Comparison of ENCODE assay signal across 20 mouse cellular contexts in the genomic region with DNA sequence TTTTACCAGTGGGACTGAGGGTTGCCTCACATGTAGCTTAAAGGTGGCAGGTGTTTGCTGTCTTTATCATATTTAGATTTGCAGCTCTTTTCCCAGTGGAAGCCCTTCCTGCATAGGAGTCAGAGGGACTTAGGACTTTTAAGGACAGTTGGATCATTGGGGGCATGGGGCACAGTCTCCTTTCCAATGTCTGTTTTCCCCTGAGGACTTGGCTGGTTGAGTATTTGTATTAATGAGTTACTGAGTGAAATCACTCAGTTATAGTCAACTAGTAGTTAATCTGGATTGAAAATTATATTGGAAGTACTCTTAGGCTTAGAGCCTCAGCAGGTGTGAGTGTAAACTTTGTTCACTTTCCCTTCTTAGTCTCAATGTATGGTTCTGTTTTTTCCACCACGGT.
A peak's percentile ranks its signal among the peaks of the same experiment; 100 is the strongest.
DNase-seq lines count a peak whose midpoint lies in the region; ATAC-seq and TF ChIP-seq lines count a peak whose summit lies in the region.
"Had no signal": no experiment of that assay in that cellular context is flagged by ENCODE, and none has a peak within 500 bp of the region (broad histone marks: within the 10 kb centered on the region; RNA-seq: fewer than 3 reads in every experiment).

No protein-coding gene starts in this region.

- no peak for TF ChIP-seq POLR2A in liver, adult 2 months (IDR thresholded peaks at IDR 0.05; ENCODE audit: extremely low read depth, insufficient read depth, low read length)

- H3K36me3 ChIP-seq in liver, adult 2 months (ENCODE audit: control insufficient read depth, insufficient read depth, low read length), result no peaks in the 10 kb centered on the region
- no peaks in the 10 kb centered on the region for H3K36me3 ChIP-seq in liver, postnatal 0 days (replicated peaks; ENCODE audit: insufficient read depth, low read length)
- no peaks in the 10 kb centered on the region for H3K36me3 ChIP-seq in kidney, embryonic 16.5 days (ENCODE audit: insufficient read depth, low read length)
- no peaks in the 10 kb centered on the region for H3K36me3 ChIP-seq in intestine, embryonic 16.5 days (ENCODE audit: control insufficient read depth, insufficient read depth, low read length)
- H3K36me3 ChIP-seq: embryonic facial prominence, embryonic 15.5 days; forebrain, embryonic 10.5 days; heart, embryonic 12.5 days; hindbrain, embryonic 10.5 days had no signal

- H3K4me1 ChIP-seq in liver, adult 2 months (ENCODE audit: control insufficient read depth, insufficient read depth, low read length), result no peaks in the 10 kb centered on the region
- no peaks in the 10 kb centered on the region for H3K4me1 ChIP-seq in liver, postnatal 0 days (ENCODE audit: insufficient read depth)
- H3K4me1 ChIP-seq in kidney, embryonic 16.5 days (ENCODE audit: insufficient read depth, low read length), result no peaks in the 10 kb centered on the region
- no peaks in the 10 kb centered on the region for H3K4me1 ChIP-seq in intestine, embryonic 16.5 days (ENCODE audit: control insufficient read depth, insufficient read depth, low read length)
- H3K4me1 ChIP-seq: embryonic facial prominence, embryonic 15.5 days; forebrain, embryonic 10.5 days; heart, embryonic 12.5 days; hindbrain, embryonic 10.5 days had no signal

- ATAC-seq in liver, postnatal 0 days, result no peak
- ATAC-seq in kidney, embryonic 16.5 days (ENCODE audit: low FRiP score, low TSS enrichment), result peak; percentile 82
- ATAC-seq in intestine, embryonic 16.5 days, result no peak
- ATAC-seq: forebrain, embryonic 14.5 days had no signal

- H3K9ac ChIP-seq in liver, adult 2 months (ENCODE audit: low read depth, low read length), result no peak overlapping the region
- no peak overlapping the region for H3K9ac ChIP-seq in liver, postnatal 0 days (replicated peaks)
- no peak overlapping the region for H3K9ac ChIP-seq in kidney, embryonic 16.5 days (replicated peaks; ENCODE audit: low read length)
- H3K9ac ChIP-seq in intestine, embryonic 16.5 days (ENCODE audit: low read depth, low read length), result no peak overlapping the region
- H3K9ac ChIP-seq: embryonic facial prominence, embryonic 15.5 days; heart, embryonic 12.5 days had no signal

- no peaks in the 10 kb centered on the region for H3K79me2 ChIP-seq in liver, adult 2 months (ENCODE audit: control insufficient read depth, insufficient read depth, low read length)

- H3K27ac ChIP-seq in liver, adult 2 months (replicated peaks; ENCODE audit: insufficient read depth, low read depth, low read length), result no peak overlapping the region
- no peak overlapping the region for H3K27ac ChIP-seq in liver, postnatal 0 days (ENCODE audit: low read depth)
- no peak overlapping the region for H3K27ac ChIP-seq in kidney, embryonic 16.5 days (ENCODE audit: low read length)
- H3K27ac ChIP-seq in intestine, embryonic 16.5 days (ENCODE audit: low read length), result no peak overlapping the region
- H3K27ac ChIP-seq: embryonic facial prominence, embryonic 15.5 days; forebrain, embryonic 10.5 days; gastrocnemius, adult 2 months; hindbrain, embryonic 10.5 days had no signal

- TF ChIP-seq CTCF in liver, adult 2 months (IDR thresholded peaks at IDR 0.05; ENCODE audit: low read depth, low read length), result no peak
- no peak for TF ChIP-seq CTCF in liver, postnatal 0 days (IDR thresholded peaks at IDR 0.05; ENCODE audit: low read depth)

- 81% methylated on average over 1 of the region's 1 CpGs for WGBS in liver, adult 2 months
- WGBS in liver, postnatal 0 days (ENCODE audit: insufficient replicate concordance), result 59% methylated on average over 1 of the region's 1 CpGs
- WGBS in kidney, embryonic 16.5 days, result 84% methylated on average over 1 of the region's 1 CpGs
- WGBS in intestine, embryonic 16.5 days, result 74% methylated on average over 1 of the region's 1 CpGs

- TF ChIP-seq EP300 in liver, postnatal 0 days (IDR thresholded peaks at IDR 0.05; ENCODE audit: low read depth), result no peak

- no peaks in the 10 kb centered on the region for H3K27me3 ChIP-seq in liver, adult 2 months (ENCODE audit: control insufficient read depth, insufficient read depth, low read length)
- no peaks in the 10 kb centered on the region for H3K27me3 ChIP-seq in liver, postnatal 0 days (ENCODE audit: insufficient read depth, low read length)
- H3K27me3 ChIP-seq in kidney, embryonic 16.5 days (ENCODE audit: insufficient read depth, low read length), result no peaks in the 10 kb centered on the region
- H3K27me3 ChIP-seq in intestine, embryonic 16.5 days (replicated peaks; ENCODE audit: control insufficient read depth, insufficient read depth, low read length), result no peaks in the 10 kb centered on the region
- H3K27me3 ChIP-seq: CH12.LX; embryonic facial prominence, embryonic 15.5 days; heart, embryonic 12.5 days had no signal

- H3K4me2 ChIP-seq in liver, postnatal 0 days (ENCODE audit: low read depth, low read length), result no peak overlapping the region
- H3K4me2 ChIP-seq in kidney, embryonic 16.5 days (replicated peaks; ENCODE audit: low read depth, low read length), result no peak overlapping the region
- no peak overlapping the region for H3K4me2 ChIP-seq in intestine, embryonic 16.5 days (ENCODE audit: low read depth, low read length)
- H3K4me2 ChIP-seq: embryonic facial prominence, embryonic 15.5 days; heart, embryonic 12.5 days had no signal

- peak; percentile 32 for DNase-seq in liver, adult 2 months (ENCODE audit: extremely low read depth, low read depth, low spot score)
- DNase-seq in liver, postnatal 0 days, result no peak
- DNase-seq in kidney, postnatal 25 days, result peak; percentile 4 to 48
- no peak for DNase-seq in adrenal gland, postnatal 10 days
- DNase-seq: adrenal gland, adult 2 months; adrenal gland, postnatal 36 days; cerebellum, adult 2 months; cerebellum, postnatal 10 days; embryo, embryonic 11 days; gastrocnemius, adult 2 months; gastrocnemius, postnatal 25 days had no signal

- no peaks in the 10 kb centered on the region for H3K9me3 ChIP-seq in liver, postnatal 0 days (ENCODE audit: low read length)
- no peaks in the 10 kb centered on the region for H3K9me3 ChIP-seq in kidney, embryonic 16.5 days (ENCODE audit: low read length)
- no peaks in the 10 kb centered on the region for H3K9me3 ChIP-seq in intestine, embryonic 16.5 days (ENCODE audit: control insufficient read depth, low read length)
- H3K9me3 ChIP-seq: embryonic facial prominence, embryonic 15.5 days; forebrain, embryonic 10.5 days; heart, embryonic 12.5 days; hindbrain, embryonic 10.5 days had no signal

- no peak overlapping the region for H3K4me3 ChIP-seq in liver, adult 2 months (ENCODE audit: insufficient read depth, low read depth, low read length)
- H3K4me3 ChIP-seq in liver, postnatal 0 days (ENCODE audit: low read depth, low read length), result no peak overlapping the region
- H3K4me3 ChIP-seq in kidney, embryonic 16.5 days (ENCODE audit: low read length), result no peak overlapping the region
- H3K4me3 ChIP-seq in intestine, embryonic 16.5 days (ENCODE audit: low read length), result no peak overlapping the region
- H3K4me3 ChIP-seq: embryonic facial prominence, embryonic 15.5 days; erythroblast, embryonic 14.5 days; forebrain, embryonic 10.5 days; gastrocnemius, adult 2 months; heart, embryonic 12.5 days; hindbrain, embryonic 10.5 days had no signal

Comparison
In these comparisons a context has a peak if more than half of its experiments do, and no peak if none do; other contexts are left out.
1. DNase-seq: peak in liver, adult 2 months (single experiment) and kidney, postnatal 25 days (2 of 2); none in liver, postnatal 0 days (single experiment) and adrenal gland, postnatal 10 days (single experiment).